In genomic region chr13:29964087-29964486, GRCm38 (mm10) we compare ENCODE assay signal across 22 mouse cellular contexts.
"Had no signal": no experiment of that assay in that cellular context is flagged by ENCODE, and none has a peak within 500 bp of the region (broad histone marks: within the 10 kb centered on the region; RNA-seq: fewer than 3 reads in every experiment).

No protein-coding gene starts in this region.

- H3K27me3 ChIP-seq: heart, embryonic 13.5 days; heart, embryonic 15.5 days; hindbrain, embryonic 13.5 days; hindbrain, embryonic 15.5 days; kidney, embryonic 15.5 days; limb, embryonic 13.5 days; limb, embryonic 15.5 days; liver, embryonic 12.5 days had no signal

- ATAC-seq: hindbrain, postnatal 0 days; intestine, embryonic 16.5 days; liver, embryonic 12.5 days had no signal

- H3K4me3 ChIP-seq: heart, adult 2 months; heart, embryonic 13.5 days; heart, embryonic 15.5 days; hindbrain, embryonic 13.5 days; hindbrain, embryonic 15.5 days; kidney, embryonic 15.5 days; limb, embryonic 13.5 days; limb, embryonic 15.5 days; liver, embryonic 12.5 days had no signal

- DNase-seq: gastrocnemius, postnatal 14 days; heart, adult 11 months; heart, adult 2 months; heart, postnatal 4 days; kidney, adult 11 months; kidney, adult 2 months; kidney, adult 9 months; kidney, postnatal 14 days; kidney, postnatal 36 days; layer of hippocampus, adult 9-11 months; layer of hippocampus, postnatal 36 days; left cerebral cortex, postnatal 4 days had no signal

- H3K4me1 ChIP-seq: hindbrain, embryonic 13.5 days; hindbrain, embryonic 15.5 days; limb, embryonic 13.5 days; limb, embryonic 15.5 days had no signal

- H3K36me3 ChIP-seq: hindbrain, embryonic 15.5 days had no signal

- H3K9me3 ChIP-seq: heart, embryonic 13.5 days; heart, embryonic 15.5 days; hindbrain, embryonic 13.5 days; hindbrain, embryonic 15.5 days; kidney, embryonic 15.5 days; limb, embryonic 13.5 days; limb, embryonic 15.5 days; liver, embryonic 12.5 days had no signal
